Mouse (Mus musculus): ENCODE data around the gene Tprn. TPM values are rescaled to one million over a fixed set of nuclear protein-coding genes. Genes with fewer than 3 reads are reported as not detected.

Gene Tprn
- total and polyA plus RNA-seq, 3 experiments, result 7.0 to 19.3 (median 13.1) TPM

GRCm38 (mm10) chr2:25318119-25318966, 55.9 kb downstream of the Tprn start:
- Histone ChIP-seq H3K9me3 (replicated peaks; ENCODE audit: low read length) (peaks cover 5% of the 10 kb centered on the region), H3K79me2 (replicated peaks; ENCODE audit: control insufficient read depth, extremely low read depth, insufficient read depth, poor library complexity, severe bottlenecking) (no peaks in the 10 kb centered on the region), H3K9ac (ENCODE audit: insufficient read depth, low read depth) (no peak overlapping the region), H3K27me3 (replicated peaks) (peaks cover 67% of the 10 kb centered on the region), H3K36me3 (replicated peaks in 1 of 2; ENCODE audit: control insufficient read depth in 1 of 2, insufficient read depth in 1 of 2, low read length in 1 of 2) (no peaks in the 10 kb centered on the region), H3K4me1 (ENCODE audit: control insufficient read depth in 1 of 2, insufficient read depth in 2 of 2) (peaks cover 4 to 5% of the 10 kb centered on the region in 2 experiments; a peak in 3 of 4 replicates), H3K27ac (ENCODE audit: insufficient read depth, low read depth) (no peak overlapping the region), H3K4me3 (replicated peaks in 1 of 3; ENCODE audit: low read depth in 2 of 3, low read length in 2 of 3, poor library complexity in 1 of 3) (no peak overlapping the region), H3K4me2 (ENCODE audit: insufficient read depth, low read depth, poor library complexity, severe bottlenecking) (no peak overlapping the region)
- dilution Hi-C loops (cut with MboI; ENCODE audit: extremely low pct_ligation_motif_present, extremely low pct_unique_long_range_greater_than_20kb, low sequenced_read_pairs), result no loop called here
- in situ Hi-C loops (cut with MboI; ENCODE audit: low pct_ligation_motif_present, low pct_unique_long_range_greater_than_20kb, low sequenced_read_pairs), result no loop called here
- DNase-seq (ENCODE audit: extremely low read depth), result no peak
- TF ChIP-seq MXI1 (IDR thresholded peaks at IDR 0.05; ENCODE audit: low read depth, low read length), result no peak
- no peak for TF ChIP-seq ELF1 (IDR thresholded peaks at IDR 0.05; ENCODE audit: low read depth, low read length)
- no peak for TF ChIP-seq GABPA (IDR thresholded peaks at IDR 0.05; ENCODE audit: insufficient replicate concordance, low read depth, low read length)
- no peak for TF ChIP-seq NELFE (IDR thresholded peaks at IDR 0.05; ENCODE audit: low read depth, low read length)
- TF ChIP-seq MEF2A (IDR thresholded peaks at IDR 0.05; ENCODE audit: borderline replicate concordance, low read depth, low read length), result no peak
- no peak for TF ChIP-seq USF1 (IDR thresholded peaks at IDR 0.05; ENCODE audit: low read depth, low read length)
- TF ChIP-seq PAX5 (IDR thresholded peaks at IDR 0.05; ENCODE audit: low read length), result no peak

GRCm38 (mm10) chr2:25318971-25319773, 56.8 kb downstream of the Tprn start, which contains the start of gene Grin1:
Gene Grin1 (minus strand): TSS chr2:25319187.
- TF ChIP-seq ELF1 (IDR thresholded peaks at IDR 0.05; ENCODE audit: low read depth, low read length), result no peak
- TF ChIP-seq GABPA (IDR thresholded peaks at IDR 0.05; ENCODE audit: insufficient replicate concordance, low read depth, low read length), result no peak
- TF ChIP-seq JUN (IDR thresholded peaks at IDR 0.05; ENCODE audit: insufficient read depth, low read depth, low read length), result no peak
- no peak for TF ChIP-seq ZC3H11A (IDR thresholded peaks at IDR 0.05; ENCODE audit: low read depth, low read length)
- no peak for TF ChIP-seq JUND (conservative IDR thresholded peaks at IDR 0.05; ENCODE audit: low read depth, low read length)
- no peak within 1 kb of the TSS for H3K4me3 ChIP-seq (replicated peaks in 1 of 3; ENCODE audit: low read depth in 2 of 3, low read length in 2 of 3, poor library complexity in 1 of 3)
- no peak within 1 kb of the TSS for H3K27ac ChIP-seq (ENCODE audit: insufficient read depth, low read depth)
- no peaks in the 10 kb centered on the region for H3K36me3 ChIP-seq (replicated peaks in 1 of 2; ENCODE audit: control insufficient read depth in 1 of 2, insufficient read depth in 1 of 2, low read length in 1 of 2)
- H3K4me1 ChIP-seq (ENCODE audit: control insufficient read depth in 1 of 2, insufficient read depth in 2 of 2), result peaks cover 4 to 5% of the 10 kb centered on the region in 2 experiments; a peak in 3 of 4 replicates
- no peak within 1 kb of the TSS for H3K9ac ChIP-seq (ENCODE audit: insufficient read depth, low read depth)
- DNase-seq (ENCODE audit: extremely low read depth), result no peak
- H3K27me3 ChIP-seq (replicated peaks), result peaks cover 63% of the 10 kb centered on the region
- peaks cover 5% of the 10 kb centered on the region for H3K9me3 ChIP-seq (replicated peaks; ENCODE audit: low read length)
- dilution Hi-C loops (cut with MboI; ENCODE audit: extremely low pct_ligation_motif_present, extremely low pct_unique_long_range_greater_than_20kb, low sequenced_read_pairs), result no loop called here
- H3K79me2 ChIP-seq (replicated peaks; ENCODE audit: control insufficient read depth, extremely low read depth, insufficient read depth, poor library complexity, severe bottlenecking), result no peaks in the 10 kb centered on the region
- in situ Hi-C loops (cut with MboI; ENCODE audit: low pct_ligation_motif_present, low pct_unique_long_range_greater_than_20kb, low sequenced_read_pairs), result no loop called here
- no peak within 1 kb of the TSS for H3K4me2 ChIP-seq (ENCODE audit: insufficient read depth, low read depth, poor library complexity, severe bottlenecking)

Other genes starting within 250 kb of the Tprn start
Only the 20 nearest of the 34 such genes appear.
- 3.1 TPM in 2 replicates for gene Nrarp, start 81.9 kb upstream of the Tprn start, total RNA-seq (2012; rRNA removed)
- gene Nrarp, start 81.9 kb upstream of the Tprn start, total RNA-seq (2014; rRNA removed), result 0.24 and 0.35 TPM in 2 replicates
- 0.14 and 0.20 TPM in 2 replicates for gene Nrarp, start 81.9 kb upstream of the Tprn start, polyA plus RNA-seq (2012; ENCODE audit: insufficient read length, low read depth)
- 17.5 and 20.4 TPM in 2 replicates for gene Tor4a, start 65.7 kb upstream of the Tprn start, total RNA-seq (2012; rRNA removed)
- 12.6 and 13.1 TPM in 2 replicates for gene Tor4a, start 65.7 kb upstream of the Tprn start, total RNA-seq (2014; rRNA removed)
- gene Tor4a, start 65.7 kb upstream of the Tprn start, polyA plus RNA-seq (2012; ENCODE audit: insufficient read length, low read depth), result 15.3 TPM in 2 replicates
- 57.0 and 58.7 TPM in 2 replicates for gene Nelfb, start 51.1 kb upstream of the Tprn start, total RNA-seq (2012; rRNA removed)
- gene Nelfb, start 51.1 kb upstream of the Tprn start, total RNA-seq (2014; rRNA removed), result 42.0 and 53.6 TPM in 2 replicates
- 52.5 and 58.0 TPM in 2 replicates for gene Nelfb, start 51.1 kb upstream of the Tprn start, polyA plus RNA-seq (2012; ENCODE audit: insufficient read length, low read depth)
- gene Stpg3, start 48.0 kb upstream of the Tprn start, total RNA-seq (2012; rRNA removed), result not detected in 2 replicates
- not detected in 2 replicates for gene Stpg3, start 48.0 kb upstream of the Tprn start, total RNA-seq (2014; rRNA removed)
- gene Stpg3, start 48.0 kb upstream of the Tprn start, polyA plus RNA-seq (2012; ENCODE audit: insufficient read length, low read depth), result not detected in 2 replicates
- 0.38 and 0.42 TPM in 2 replicates for gene Fam166a, start 43.9 kb upstream of the Tprn start, total RNA-seq (2012; rRNA removed)
- not detected in 2 replicates for gene Fam166a, start 43.9 kb upstream of the Tprn start, total RNA-seq (2014; rRNA removed)
- gene Fam166a, start 43.9 kb upstream of the Tprn start, polyA plus RNA-seq (2012; ENCODE audit: insufficient read length, low read depth), result 23.4 and 35.0 TPM in 2 replicates
- gene Tubb4b, start 37.9 kb upstream of the Tprn start, total RNA-seq (2012; rRNA removed), result 356 and 564 TPM in 2 replicates
- gene Tubb4b, start 37.9 kb upstream of the Tprn start, total RNA-seq (2014; rRNA removed), result 592 and 605 TPM in 2 replicates
- 490 and 520 TPM in 2 replicates for gene Tubb4b, start 37.9 kb upstream of the Tprn start, polyA plus RNA-seq (2012; ENCODE audit: insufficient read length, low read depth)
- gene Slc34a3, start 28.3 kb upstream of the Tprn start, total RNA-seq (2012; rRNA removed), result not detected in 2 replicates
- not detected in 2 replicates for gene Slc34a3, start 28.3 kb upstream of the Tprn start, total RNA-seq (2014; rRNA removed)
- not detected in 2 replicates for gene Slc34a3, start 28.3 kb upstream of the Tprn start, polyA plus RNA-seq (2012; ENCODE audit: insufficient read length, low read depth)
- not detected in 2 replicates for gene Rnf224, start 25.8 kb upstream of the Tprn start, total RNA-seq (2012; rRNA removed)
- gene Rnf224, start 25.8 kb upstream of the Tprn start, total RNA-seq (2014; rRNA removed), result not detected in 2 replicates
- not detected in 2 replicates for gene Rnf224, start 25.8 kb upstream of the Tprn start, polyA plus RNA-seq (2012; ENCODE audit: insufficient read length, low read depth)
- gene Rnf208, start 20.4 kb upstream of the Tprn start, total RNA-seq (2012; rRNA removed), result 0.92 and 1.7 TPM in 2 replicates
- 0.24 and 0.34 TPM in 2 replicates for gene Rnf208, start 20.4 kb upstream of the Tprn start, total RNA-seq (2014; rRNA removed)
- gene Rnf208, start 20.4 kb upstream of the Tprn start, polyA plus RNA-seq (2012; ENCODE audit: insufficient read length, low read depth), result 0.78 and 1.4 TPM in 2 replicates
- gene Cysrt1, start 20.2 kb upstream of the Tprn start, total RNA-seq (2012; rRNA removed), result not detected in 2 replicates
- gene Cysrt1, start 20.2 kb upstream of the Tprn start, total RNA-seq (2014; rRNA removed), result not detected in 2 replicates
- gene Cysrt1, start 20.2 kb upstream of the Tprn start, polyA plus RNA-seq (2012; ENCODE audit: insufficient read length, low read depth), result not detected in 2 replicates
- gene AL732309.1, start 15.8 kb upstream of the Tprn start, total RNA-seq (2012; rRNA removed), result 8.9 and 9.5 TPM in 2 replicates
- 6.7 and 9.6 TPM in 2 replicates for gene AL732309.1, start 15.8 kb upstream of the Tprn start, total RNA-seq (2014; rRNA removed)
- 3.5 and 4.5 TPM in 2 replicates for gene AL732309.1, start 15.8 kb upstream of the Tprn start, polyA plus RNA-seq (2012; ENCODE audit: insufficient read length, low read depth)
- 22.7 and 28.3 TPM in 2 replicates for gene Tmem203, start 7.2 kb upstream of the Tprn start, total RNA-seq (2012; rRNA removed)
- gene Tmem203, start 7.2 kb upstream of the Tprn start, total RNA-seq (2014; rRNA removed), result 18.4 and 21.2 TPM in 2 replicates
- gene Tmem203, start 7.2 kb upstream of the Tprn start, polyA plus RNA-seq (2012; ENCODE audit: insufficient read length, low read depth), result 14.5 and 21.5 TPM in 2 replicates
- gene Ssna1, start 9.8 kb downstream of the Tprn start, total RNA-seq (2012; rRNA removed), result 80.6 and 98.5 TPM in 2 replicates
- 72.9 and 82.0 TPM in 2 replicates for gene Ssna1, start 9.8 kb downstream of the Tprn start, total RNA-seq (2014; rRNA removed)
- 51.4 and 74.9 TPM in 2 replicates for gene Ssna1, start 9.8 kb downstream of the Tprn start, polyA plus RNA-seq (2012; ENCODE audit: insufficient read length, low read depth)
- 13.6 and 14.5 TPM in 2 replicates for gene Anapc2, start 9.9 kb downstream of the Tprn start, total RNA-seq (2012; rRNA removed)
- gene Anapc2, start 9.9 kb downstream of the Tprn start, total RNA-seq (2014; rRNA removed), result 9.6 and 13.0 TPM in 2 replicates
- gene Anapc2, start 9.9 kb downstream of the Tprn start, polyA plus RNA-seq (2012; ENCODE audit: insufficient read length, low read depth), result 48.7 and 55.2 TPM in 2 replicates
- gene Tmem210, start 25.5 kb downstream of the Tprn start, total RNA-seq (2012; rRNA removed), result not detected in 2 replicates
- not detected in 2 replicates for gene Tmem210, start 25.5 kb downstream of the Tprn start, total RNA-seq (2014; rRNA removed)
- gene Tmem210, start 25.5 kb downstream of the Tprn start, polyA plus RNA-seq (2012; ENCODE audit: insufficient read length, low read depth), result not detected in 2 replicates
- gene Lrrc26, start 27.3 kb downstream of the Tprn start, total RNA-seq (2012; rRNA removed), result not detected in 2 replicates
- not detected in 2 replicates for gene Lrrc26, start 27.3 kb downstream of the Tprn start, total RNA-seq (2014; rRNA removed)
- not detected in 2 replicates for gene Lrrc26, start 27.3 kb downstream of the Tprn start, polyA plus RNA-seq (2012; ENCODE audit: insufficient read length, low read depth)
- gene Grin1, start 56.6 kb downstream of the Tprn start, total RNA-seq (2012; rRNA removed), result 0.04 and 0.17 TPM in 2 replicates
- gene Grin1, start 56.6 kb downstream of the Tprn start, total RNA-seq (2014; rRNA removed), result 0.08 and 0.36 TPM in 2 replicates
- 0.06 TPM in 1 of 2 replicates, not detected in the other for gene Grin1, start 56.6 kb downstream of the Tprn start, polyA plus RNA-seq (2012; ENCODE audit: insufficient read length, low read depth)
- gene Man1b1, start 69.7 kb downstream of the Tprn start, total RNA-seq (2012; rRNA removed), result 45.7 and 58.1 TPM in 2 replicates
- 39.3 and 41.8 TPM in 2 replicates for gene Man1b1, start 69.7 kb downstream of the Tprn start, total RNA-seq (2014; rRNA removed)
- 68.8 and 69.3 TPM in 2 replicates for gene Man1b1, start 69.7 kb downstream of the Tprn start, polyA plus RNA-seq (2012; ENCODE audit: insufficient read length, low read depth)
- 21.0 and 36.0 TPM in 2 replicates for gene Dpp7, start 93.7 kb downstream of the Tprn start, total RNA-seq (2012; rRNA removed)
- gene Dpp7, start 93.7 kb downstream of the Tprn start, total RNA-seq (2014; rRNA removed), result 16.2 and 19.4 TPM in 2 replicates
- 20.9 and 22.7 TPM in 2 replicates for gene Dpp7, start 93.7 kb downstream of the Tprn start, polyA plus RNA-seq (2012; ENCODE audit: insufficient read length, low read depth)
- 14.5 and 16.2 TPM in 2 replicates for gene Uap1l1, start 103.1 kb downstream of the Tprn start, total RNA-seq (2012; rRNA removed)
- 3.3 and 4.3 TPM in 2 replicates for gene Uap1l1, start 103.1 kb downstream of the Tprn start, total RNA-seq (2014; rRNA removed)
- 27.6 and 30.8 TPM in 2 replicates for gene Uap1l1, start 103.1 kb downstream of the Tprn start, polyA plus RNA-seq (2012; ENCODE audit: insufficient read length, low read depth)